Mouse (Mus musculus) testis, adult 2 months (tissue): ENCODE measurements around the gene Chst13. TPM values are rescaled to one million over a fixed set of nuclear protein-coding genes. Genes with fewer than 3 reads are reported as not detected.

Experiments used
- H3K27ac ChIP-seq: fragments of 200-500 bp; 2 replicates; pipeline ENCODE4 v1.5.1; 2012; ENCODE audit warnings: low read depth, low read length; ENCODE audit not compliant: control insufficient read depth, insufficient read depth
- H3K27me3 ChIP-seq: fragments of 200-500 bp; 2 replicates; pipeline ENCODE4 v1.6.1; 2012; ENCODE audit warnings: mild to moderate bottlenecking, low read length, moderate library complexity; ENCODE audit not compliant: control insufficient read depth, insufficient read depth
- H3K36me3 ChIP-seq: fragments of 200-500 bp; 2 replicates; pipeline ENCODE4 v1.6.1; 2012; ENCODE audit warnings: mild to moderate bottlenecking, low read length; ENCODE audit not compliant: control insufficient read depth, insufficient read depth
- H3K4me1 ChIP-seq: fragments of 200-500 bp; 2 replicates; pipeline ENCODE4 v1.6.1; 2012; ENCODE audit warnings: low read length; ENCODE audit not compliant: control insufficient read depth, insufficient read depth
- H3K4me3 ChIP-seq: fragments of 200-500 bp; 2 replicates; pipeline ENCODE4 v1.5.1; 2012; ENCODE audit warnings: low read depth, mild to moderate bottlenecking, low read length, moderate library complexity, mixed read lengths; ENCODE audit not compliant: control insufficient read depth
- CTCF ChIP-seq: fragments of 200-500 bp; IDR thresholded peaks from 2 replicates; pipeline ENCODE4 v1.5.1; 2012; ENCODE audit warnings: low read depth, mild to moderate bottlenecking, inconsistent platforms, low read length, moderate library complexity; ENCODE audit not compliant: control insufficient read depth, insufficient read depth, insufficient replicate concordance
- POLR2A ChIP-seq: fragments of 200-500 bp; IDR thresholded peaks from 2 replicates; pipeline ENCODE4 v1.6.1; 2012; ENCODE audit warnings: low read depth, mild to moderate bottlenecking, inconsistent platforms, low read length, moderate library complexity; ENCODE audit not compliant: control insufficient read depth
- polyA plus RNA-seq: library from polyadenylated mRNA; depleted of rRNA; stranded (reverse); fragments of >200 nt; gene quantifications from 2 replicates; pipeline ENCODE4 v1.2.3, GENCODE M21; 2012

Gene Chst13
- polyA plus RNA-seq, 1 experiment = 2.7 TPM

GRCm38 (mm10) chr6:90334244-90334643, 9.3 kb upstream of the Chst13 start:
- H3K4me3 ChIP-seq = no peak overlapping the region
- no peaks in the 10 kb centered on the region for H3K27me3 ChIP-seq
- no peak overlapping the region for H3K27ac ChIP-seq
- no peaks in the 10 kb centered on the region for H3K4me1 ChIP-seq
- TF ChIP-seq CTCF = no peak
- H3K36me3 ChIP-seq = no peaks in the 10 kb centered on the region

- H3K4me3 ChIP-seq = no peak within 1 kb of the TSS
- H3K27me3 ChIP-seq = no peaks in the 10 kb centered on the region
- TF ChIP-seq POLR2A (no peak), CTCF (no peak)
- H3K4me1 ChIP-seq = no peaks in the 10 kb centered on the region
- H3K27ac ChIP-seq = no peak within 1 kb of the TSS
- H3K36me3 ChIP-seq = no peaks in the 10 kb centered on the region
Observed at GRCm38 (mm10) chr6:90332561-90333425, 7.8 kb upstream of the Chst13 start, which contains the start of gene Uroc1. Uroc1 (plus strand) TSS chr6:90333284.

- TF ChIP-seq CTCF = no peak
- TF ChIP-seq POLR2A = no peak
- Histone ChIP-seq H3K4me3 (no peak overlapping the region), H3K27me3 (no peaks in the 10 kb centered on the region), H3K27ac (no peak overlapping the region), H3K4me1 (no peaks in the 10 kb centered on the region), H3K36me3 (no peaks in the 10 kb centered on the region)
Observed at GRCm38 (mm10) chr6:90329953-90330352, 5.0 kb upstream of the Chst13 start.

- no peaks in the 10 kb centered on the region for H3K27me3 ChIP-seq
- H3K27ac ChIP-seq = no peak overlapping the region
- H3K4me3 ChIP-seq = no peak overlapping the region
- TF ChIP-seq POLR2A = no peak
- no peak for TF ChIP-seq CTCF
- no peaks in the 10 kb centered on the region for H3K4me1 ChIP-seq
- no peaks in the 10 kb centered on the region for H3K36me3 ChIP-seq
Observed at GRCm38 (mm10) chr6:90327670-90328069, 2.7 kb upstream of the Chst13 start.

- Histone ChIP-seq H3K4me3 (no peak overlapping the region), H3K27ac (no peak overlapping the region)
- TF ChIP-seq POLR2A (no peak), CTCF (no peak)
Observed at GRCm38 (mm10) chr6:90324463-90324862, 522 bp downstream of the Chst13 start.

GRCm38 (mm10) chr6:90324026-90324425, 959 bp downstream of the Chst13 start:
- TF ChIP-seq CTCF (no peak), POLR2A (no peak)
- Histone ChIP-seq H3K4me1 (no peaks in the 10 kb centered on the region), H3K27ac (no peak overlapping the region), H3K4me3 (no peak overlapping the region), H3K36me3 (no peaks in the 10 kb centered on the region), H3K27me3 (no peaks in the 10 kb centered on the region)

More at GRCm38 (mm10) chr6:90324463-90324862, 522 bp downstream of the Chst13 start:
- H3K27me3 ChIP-seq = no peaks in the 10 kb centered on the region
- H3K36me3 ChIP-seq = no peaks in the 10 kb centered on the region
- no peaks in the 10 kb centered on the region for H3K4me1 ChIP-seq

- Histone ChIP-seq H3K4me1 (no peaks in the 10 kb centered on the region), H3K27ac (no peak overlapping the region), H3K27me3 (no peaks in the 10 kb centered on the region), H3K36me3 (no peaks in the 10 kb centered on the region), H3K4me3 (no peak overlapping the region)
- no peak for TF ChIP-seq CTCF
- TF ChIP-seq POLR2A = no peak
Observed at GRCm38 (mm10) chr6:90321811-90322210, 3.2 kb downstream of the Chst13 start.
